Mouse (Mus musculus) MEL (cell line): Measurements from ENCODE around the gene Slc6a9.

Experiments used
- CTCF ChIP-seq, 3 experiments: IDR thresholded peaks in 2 of 3; conservative IDR thresholded peaks in 1 of 3; 2 replicates each; pipeline ENCODE4 v1.5.1; 2011 to 2012; ENCODE audit warnings: low read length in 3 of 3, low read depth in 2 of 3, mild to moderate bottlenecking in 2 of 3, improper control_type of control experiment in 1 of 3, inconsistent platforms in 1 of 3, mixed read lengths in 1 of 3, moderate library complexity in 1 of 3; ENCODE audit not compliant: control insufficient read depth in 1 of 3, insufficient read depth in 1 of 3, poor library complexity in 1 of 3, severe bottlenecking in 1 of 3
- ETS1 ChIP-seq: IDR thresholded peaks from 2 replicates; pipeline ENCODE4 v1.6.1; 2012; ENCODE audit warnings: low read depth, mild to moderate bottlenecking, inconsistent platforms, low read length, improper control_type of control experiment, moderate library complexity
- GATA1 ChIP-seq: IDR thresholded peaks from 2 replicates; pipeline ENCODE4 v1.6.1; 2011; ENCODE audit warnings: low read depth, low read length, improper control_type of control experiment
- HCFC1 ChIP-seq: IDR thresholded peaks from 2 replicates; pipeline ENCODE4 v1.6.1; 2012; ENCODE audit warnings: low read depth, mild to moderate bottlenecking, inconsistent platforms, low read length, improper control_type of control experiment, moderate library complexity
- MYC ChIP-seq: IDR thresholded peaks from 2 replicates; pipeline ENCODE4 v1.6.1; 2011; ENCODE audit warnings: low read depth, mild to moderate bottlenecking, low read length, improper control_type of control experiment, moderate library complexity
- RAD21 ChIP-seq: IDR thresholded peaks from 2 replicates; pipeline ENCODE4 v1.6.1; 2011; ENCODE audit warnings: mild to moderate bottlenecking, low read depth, low read length, improper control_type of control experiment
- USF1 ChIP-seq: IDR thresholded peaks from 2 replicates; pipeline ENCODE4 v1.6.1; 2014; ENCODE audit warnings: low read depth, mild to moderate bottlenecking, inconsistent platforms, low read length, improper control_type of control experiment, moderate library complexity
- ZMIZ1 ChIP-seq: IDR thresholded peaks from 2 replicates; pipeline ENCODE4 v1.6.1; 2012; ENCODE audit warnings: low read depth, mild to moderate bottlenecking, inconsistent platforms, low read length, improper control_type of control experiment, moderate library complexity

DNA sequence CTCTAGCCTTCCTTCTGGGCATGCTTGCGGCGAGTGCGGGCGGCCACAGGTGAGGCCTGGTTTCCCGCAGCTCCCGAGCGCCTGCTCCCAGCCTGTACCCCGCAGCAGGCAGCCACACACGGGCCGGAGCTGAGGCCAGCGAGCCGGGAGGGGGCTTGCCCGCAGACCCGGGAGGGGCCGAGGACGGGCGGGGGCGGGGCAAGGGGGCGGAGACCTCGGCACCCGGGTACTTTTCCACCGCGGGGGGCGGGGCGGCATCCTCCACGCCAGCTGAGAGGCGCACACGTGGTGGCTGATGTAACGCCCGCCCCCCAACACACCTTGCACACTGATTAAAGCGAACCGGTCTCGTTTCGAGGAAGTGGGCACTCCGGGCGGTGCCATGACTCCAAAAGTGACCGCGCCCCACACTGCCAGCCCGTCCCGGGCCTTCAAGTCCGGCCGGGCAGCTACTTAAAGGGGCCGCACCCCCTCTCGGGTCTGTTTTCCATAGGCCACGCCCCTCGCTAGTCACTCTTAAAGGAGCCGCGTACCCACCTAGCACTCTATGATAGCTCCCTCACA, 2.0 kb downstream of the Slc6a9 start:
- TF ChIP-seq GATA1 (no peak), MYC (peak; percentile 85), RAD21 (no peak), HCFC1 (peak; percentile 63; the same call in 1 of the 2 replicates), CTCF (IDR thresholded peaks at IDR 0.05 in 2 of 3, conservative IDR thresholded peaks at IDR 0.05 in 1 of 3; ENCODE audit: control insufficient read depth in 1 of 3, insufficient read depth in 1 of 3, low read depth in 2 of 3, low read length in 3 of 3, poor library complexity in 1 of 3, severe bottlenecking in 1 of 3) (no peak), ETS1 (peak; percentile 61), ZMIZ1 (no peak), USF1 (peak; percentile 76)
